Mouse (Mus musculus): Measurements from ENCODE around the gene Tgds. TPM values are rescaled to one million over a fixed set of nuclear protein-coding genes. Genes with fewer than 3 reads are reported as not detected.

The Tgds gene
- total RNA-seq, 2 experiments from 2014 or later, result 10.2 to 10.6 TPM

Other genes starting within 250 kb of the Tgds start
- gene Dct, start 80.5 kb downstream of the Tgds start, total RNA-seq (2021), result under 1 TPM; 0.27 to 0.43 TPM
- gene Gpr180, start 4.4 kb upstream of the Tgds start, total RNA-seq (2021), result 10 to 100 TPM; 27.0 to 28.4 TPM
- 10 to 100 TPM; 11.8 to 13.1 TPM for gene Sox21, start 104.3 kb upstream of the Tgds start, total RNA-seq (2021)
- gene Gm9376, start 134.2 kb upstream of the Tgds start, total RNA-seq (2021), result not detected

All from layer of hippocampus, postnatal 10 days (tissue).